Mouse (Mus musculus) spleen, adult 2 months (tissue): ENCODE measurements around the gene Col18a1.

ENCODE experiments used
- CTCF ChIP-seq: fragments of 200-500 bp; IDR thresholded peaks from 2 replicates; pipeline ENCODE4 v1.5.1; 2011; ENCODE audit warnings: mild to moderate bottlenecking, inconsistent platforms; ENCODE audit not compliant: insufficient read depth, insufficient read length, insufficient replicate concordance; ENCODE audit errors: extremely low read depth
- POLR2A ChIP-seq: fragments of 200-500 bp; IDR thresholded peaks from 2 replicates; pipeline ENCODE4 v1.6.1; 2011; ENCODE audit warnings: low read depth, low read length, inconsistent platforms

DNA sequence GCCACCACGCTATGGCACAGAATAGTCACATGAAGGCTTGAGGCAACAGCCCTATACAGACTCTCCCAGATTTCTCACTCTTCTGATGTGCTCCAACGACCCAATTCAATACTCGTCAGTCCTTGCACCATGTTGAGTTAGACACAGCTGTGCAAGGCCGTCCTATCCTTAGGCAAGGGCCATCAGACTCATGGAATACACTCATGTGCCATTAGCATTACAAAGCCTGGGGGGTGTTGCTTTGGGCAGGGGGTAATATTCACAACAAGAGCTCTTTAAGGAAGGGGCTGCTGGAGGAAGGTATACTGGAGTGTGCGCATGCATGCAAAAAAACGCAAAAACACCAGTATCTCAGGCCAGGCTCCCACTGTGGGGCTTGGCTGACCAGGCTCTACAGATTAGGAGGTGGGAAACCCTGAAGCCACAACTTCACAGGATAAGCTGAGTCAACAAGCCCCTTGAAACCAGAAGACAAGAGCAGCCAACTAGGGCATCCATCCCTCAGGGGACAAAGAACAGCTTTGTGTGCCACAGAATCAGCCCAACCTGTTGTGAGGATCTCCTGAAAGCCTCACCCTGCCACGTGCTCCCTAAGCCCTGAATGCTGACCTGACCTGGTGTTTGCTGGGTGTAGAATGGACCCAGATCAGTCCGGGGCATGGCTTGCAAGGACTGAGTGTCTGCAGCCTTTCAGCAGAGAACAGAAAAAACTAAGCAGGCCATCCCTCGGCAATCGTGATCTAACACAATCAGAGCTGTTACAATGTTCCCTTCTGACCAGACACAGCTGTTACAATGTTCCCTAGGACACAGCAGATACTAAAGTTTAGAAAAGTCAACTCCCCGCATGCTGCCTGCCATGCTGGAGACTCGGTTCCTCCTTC is 69.1 kb downstream of the Col18a1 start:
- TF ChIP-seq POLR2A (no peak), CTCF (no peak)
